Mouse (Mus musculus) cerebellum, postnatal 4 days (tissue): ENCODE data around the gene Mvb12a.

ENCODE experiments used
- DNase-seq, 2 experiments: peaks; one replicate each; pipeline ENCODE4 v3.0.0; 2022; ENCODE audit warnings: low spot score in 2 of 2, mixed read lengths in 1 of 2

The Mvb12a gene

DNA sequence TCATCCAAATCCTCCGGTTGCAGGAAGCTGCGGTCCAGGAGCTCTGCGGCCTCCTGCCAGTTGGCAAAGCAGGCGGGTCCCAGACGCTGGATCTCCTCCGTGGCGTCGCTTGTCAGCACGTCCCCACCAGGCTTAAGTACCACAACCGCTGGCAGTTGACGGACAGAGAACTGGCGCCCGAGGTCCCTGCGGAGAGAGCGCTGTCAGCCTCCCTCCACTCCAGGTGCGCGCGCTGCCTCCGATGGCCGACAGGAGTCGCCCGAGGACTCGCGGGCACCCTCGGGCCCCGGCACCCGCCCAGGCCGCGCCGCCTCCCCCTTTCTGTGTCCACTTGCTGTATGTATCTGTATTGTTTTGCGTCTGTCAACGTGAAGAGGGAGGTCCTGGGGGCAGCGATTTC, 20.0 kb downstream of the Mvb12a start:
- peak; percentile 60 to 82 for DNase-seq

DNA sequence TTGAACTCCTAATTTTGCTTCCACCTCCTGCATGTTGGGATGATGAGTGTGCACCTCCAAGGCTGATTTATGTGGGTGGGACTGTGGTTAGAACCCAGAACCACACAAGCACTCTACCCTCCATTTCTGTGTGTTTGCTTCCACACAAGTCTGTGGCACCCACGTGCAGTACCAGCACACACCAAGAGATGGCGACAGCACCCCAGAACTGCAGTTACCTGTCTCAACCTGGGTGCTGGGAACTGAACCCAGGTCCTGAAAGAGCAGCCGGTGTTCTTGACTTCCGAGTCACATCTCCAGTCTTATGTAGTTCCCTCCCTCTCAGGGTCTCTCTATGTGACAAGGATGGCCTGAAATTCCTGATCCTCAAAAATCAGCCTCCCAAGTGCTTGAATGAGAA, 21.3 kb downstream of the Mvb12a start:
- no peak for DNase-seq

DNA sequence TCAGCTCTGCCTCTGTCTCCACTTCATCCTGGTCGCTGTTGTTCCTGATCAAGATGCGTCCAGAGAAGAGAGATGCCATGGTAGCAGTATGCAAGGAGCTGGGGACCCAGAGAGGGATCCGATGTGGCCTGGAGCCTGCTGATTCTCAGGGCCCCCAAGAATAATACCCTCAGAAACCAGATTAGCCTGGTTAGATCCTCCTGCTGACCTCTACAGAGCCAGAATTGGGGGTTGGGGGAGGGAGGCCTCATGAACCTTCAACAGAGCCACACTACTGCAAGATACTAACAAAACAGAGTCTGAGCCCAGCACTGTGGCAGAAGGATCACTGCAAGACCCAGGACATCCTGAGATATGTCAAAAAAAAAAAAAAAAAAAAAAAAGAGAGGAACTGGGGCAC, 23.8 kb downstream of the Mvb12a start, which contains the start of gene Nxnl1:
Gene Nxnl1, minus strand, starts transcription at position 101 of the 400 bp plus-strand sequence.
- no peak for DNase-seq

DNA sequence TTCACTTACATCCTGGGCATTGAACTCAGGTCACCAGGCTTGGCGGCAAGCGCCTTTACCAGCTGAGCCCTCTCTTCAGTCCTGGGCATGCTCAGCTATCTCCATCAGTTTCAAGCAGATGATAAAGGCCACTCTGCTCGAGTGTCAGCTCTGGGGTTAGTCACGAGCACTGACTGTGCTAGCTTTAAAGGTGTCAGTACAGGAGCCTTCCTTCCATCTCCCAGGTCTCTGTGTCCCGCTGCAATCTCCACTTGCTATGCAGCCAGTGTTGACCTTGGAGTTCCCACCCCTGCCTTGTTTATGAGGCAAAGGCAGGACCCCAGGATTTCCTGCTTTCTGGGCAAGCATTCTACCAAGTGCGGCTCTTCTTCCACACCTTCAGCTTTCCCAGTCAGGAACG, 24.9 kb downstream of the Mvb12a start:
- DNase-seq = no peak

DNA sequence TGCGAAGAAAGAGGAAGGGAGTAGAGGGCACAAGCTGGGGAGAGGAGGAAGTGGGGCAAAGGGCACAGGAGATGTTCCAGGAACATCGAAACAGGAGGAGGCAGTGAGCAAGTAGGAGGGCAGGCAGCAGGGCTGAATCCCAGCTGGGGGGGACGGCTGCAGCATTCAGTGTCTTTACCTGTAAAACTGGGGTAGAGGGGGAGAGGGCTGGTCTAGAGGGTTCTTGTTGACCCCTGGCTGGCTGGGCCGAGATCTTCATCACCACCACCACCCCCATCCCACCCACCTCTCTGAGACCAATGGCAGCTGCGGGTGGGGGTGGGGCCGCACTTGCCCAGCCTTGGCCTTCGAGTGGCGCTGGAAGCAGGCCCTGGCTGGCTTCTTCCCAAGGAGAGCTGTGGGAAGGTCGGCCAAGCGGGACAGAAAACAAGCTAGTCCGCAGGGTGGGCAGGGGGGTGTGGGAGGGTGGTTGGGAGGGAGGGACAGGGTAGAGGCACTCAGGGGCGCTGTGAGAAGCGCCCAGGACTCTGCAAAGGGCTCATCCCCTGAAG, 25.7 kb downstream of the Mvb12a start, which contains the start of gene Slc27a1:
Gene Slc27a1, plus strand, starts transcription at position 496 of the 551 bp plus-strand sequence.
- peak; percentile 54 to 90 for DNase-seq

DNA sequence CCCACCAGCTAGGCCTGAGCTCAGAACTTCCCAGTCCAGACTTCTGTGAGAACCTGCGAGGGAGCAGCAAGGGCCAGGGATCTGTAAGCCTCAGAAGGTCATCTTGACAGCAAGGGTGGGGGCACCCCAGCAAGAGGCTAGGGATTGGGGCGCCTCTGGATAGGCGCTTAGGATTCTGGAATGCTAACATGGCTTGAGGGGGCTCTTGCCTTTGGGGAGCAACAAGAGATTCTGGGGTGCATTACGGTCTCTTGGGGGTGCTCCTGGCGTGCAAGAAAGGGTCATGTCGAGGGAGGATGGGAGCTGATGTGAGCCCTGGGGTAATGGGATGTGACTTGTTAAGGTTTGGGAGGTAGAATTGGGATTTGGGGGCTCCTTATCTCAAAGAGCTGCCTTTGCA, 26.2 kb downstream of the Mvb12a start:
- DNase-seq = no peak

DNA sequence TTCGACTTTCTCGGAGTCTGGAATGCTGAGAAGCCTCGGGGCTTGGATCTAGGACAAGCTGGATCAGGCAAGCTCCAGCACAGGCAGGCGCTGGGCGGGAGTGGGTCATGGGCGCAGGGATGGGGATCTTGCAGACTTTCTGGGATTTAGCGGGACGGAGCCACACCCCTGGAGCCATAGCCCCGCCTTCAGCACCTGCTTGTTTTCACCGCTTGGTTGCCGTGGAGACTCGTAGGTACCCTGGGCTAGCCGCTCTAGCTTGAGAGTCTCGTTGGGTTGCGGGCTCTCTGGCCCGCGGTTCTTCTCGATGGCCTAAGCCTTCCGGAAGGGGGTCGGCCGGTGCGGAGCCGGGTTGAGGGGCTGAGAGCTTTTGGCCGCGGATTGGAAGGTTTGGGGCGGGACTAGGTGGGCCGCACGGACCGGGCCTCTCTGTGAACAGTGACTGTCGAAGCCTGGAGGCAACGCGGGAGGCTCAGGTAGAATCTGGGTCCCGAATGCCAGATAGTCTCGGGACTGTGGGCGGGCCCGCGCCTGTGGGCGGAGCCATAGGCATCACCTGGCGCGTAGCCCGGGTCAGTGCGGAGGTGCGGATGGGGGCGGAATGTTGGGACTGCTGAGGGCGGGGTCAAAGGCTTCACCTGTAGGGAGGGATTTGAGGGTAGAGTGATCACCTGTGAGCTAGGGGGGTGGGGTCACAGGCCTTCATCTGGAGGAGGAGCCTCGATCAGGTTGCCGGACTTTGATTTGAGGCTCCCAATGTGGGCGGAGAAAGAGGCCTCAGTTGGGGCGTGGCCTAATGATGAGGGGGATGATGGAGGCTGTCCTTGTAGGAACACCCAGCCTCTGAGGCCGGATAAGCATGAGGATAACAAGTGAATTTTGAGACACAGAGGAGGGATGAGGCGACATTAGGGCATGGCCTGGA, 26.9 kb downstream of the Mvb12a start:
- peak; percentile 63 to 86 for DNase-seq

DNA sequence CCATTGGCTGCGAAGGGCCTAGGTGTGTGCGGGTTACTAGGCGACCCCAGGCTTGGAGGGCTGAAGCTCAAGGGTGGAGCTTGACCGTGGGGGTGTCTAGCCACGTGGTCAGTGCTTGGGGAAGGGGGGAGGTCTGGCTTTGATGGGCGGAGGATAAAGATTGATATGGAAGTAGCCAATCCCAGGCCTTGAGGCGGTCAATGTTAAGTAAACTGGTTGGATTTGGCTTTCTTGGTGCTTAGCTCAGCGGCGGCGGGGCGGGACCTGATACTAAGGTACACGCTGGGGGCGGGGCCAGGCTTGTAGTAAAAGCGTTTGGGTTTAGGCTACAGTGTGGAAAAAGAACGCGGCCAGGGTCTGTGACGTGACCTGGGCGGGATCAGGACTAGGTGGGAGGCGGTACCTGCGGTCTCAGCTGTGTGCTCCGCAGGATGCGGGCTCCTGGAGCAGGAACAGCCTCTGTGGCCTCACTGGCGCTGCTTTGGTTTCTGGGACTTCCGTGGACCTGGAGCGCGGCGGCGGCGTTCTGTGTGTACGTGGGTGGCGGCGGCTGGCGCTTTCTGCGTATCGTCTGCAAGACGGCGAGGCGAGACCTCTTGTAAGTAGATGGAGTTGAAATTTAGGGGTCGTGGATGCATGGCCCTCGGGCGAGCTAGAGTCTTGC, 27.7 kb downstream of the Mvb12a start:
- peak in 1 of 2 experiments; percentile 81 for DNase-seq

DNA sequence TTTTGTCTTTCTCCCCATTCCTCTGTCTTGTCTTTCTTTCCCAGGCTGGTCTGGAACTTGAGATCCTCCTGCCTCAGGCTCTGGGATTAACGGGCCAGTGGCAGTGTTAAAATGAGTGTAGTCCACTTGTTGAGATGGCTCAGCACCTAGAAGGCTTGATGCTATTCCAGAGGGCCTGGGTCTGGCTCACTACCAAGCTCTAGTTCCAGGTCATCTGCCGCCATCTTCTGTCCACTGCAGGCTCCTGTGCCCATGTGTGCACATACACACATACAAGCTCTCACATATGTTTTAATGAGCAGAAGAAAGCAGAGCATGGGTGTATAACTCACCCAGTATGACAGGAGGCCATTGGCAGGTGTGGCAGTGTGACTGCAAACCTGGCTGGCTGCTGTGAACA, 29.4 kb downstream of the Mvb12a start:
- no peak for DNase-seq

DNA sequence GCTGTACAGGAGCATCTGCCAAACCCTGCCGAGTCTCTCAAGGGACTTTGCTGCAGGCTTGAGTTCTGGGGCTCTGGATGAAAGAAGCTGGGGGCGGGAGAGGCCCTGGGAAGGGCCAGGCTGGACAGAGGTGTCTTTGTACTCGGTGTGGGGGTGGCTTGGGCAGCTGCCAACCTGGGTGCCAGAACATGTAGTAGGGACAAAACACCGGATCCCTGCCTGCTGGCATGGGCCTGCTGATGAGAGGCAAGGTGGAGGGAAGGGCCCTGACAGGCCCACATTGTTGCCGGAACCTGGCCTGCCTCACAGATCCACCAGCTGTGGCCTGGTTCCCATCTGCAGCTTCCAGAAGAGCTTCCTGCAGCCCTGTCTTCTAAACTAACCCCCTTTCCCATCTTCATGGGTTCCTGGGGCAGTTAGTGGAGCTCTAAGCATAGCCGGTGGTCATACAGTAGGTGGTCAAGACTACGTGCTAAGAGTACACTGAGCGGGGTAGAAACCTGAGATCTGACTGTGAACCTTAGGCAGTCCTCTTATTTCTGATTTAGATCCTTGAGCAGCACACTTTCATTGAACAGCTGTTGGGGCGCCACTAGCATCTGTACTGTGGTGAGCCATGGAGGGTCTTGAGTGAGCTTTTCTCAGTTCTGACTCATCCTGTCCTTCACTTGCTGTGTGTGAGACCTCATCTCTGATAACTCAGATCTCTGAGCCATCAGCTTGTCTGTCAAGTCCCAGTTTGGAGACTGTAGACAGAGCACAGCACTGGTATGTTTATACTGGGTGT, 30.3 kb downstream of the Mvb12a start:
- DNase-seq = peak; percentile 68 to 76

DNA sequence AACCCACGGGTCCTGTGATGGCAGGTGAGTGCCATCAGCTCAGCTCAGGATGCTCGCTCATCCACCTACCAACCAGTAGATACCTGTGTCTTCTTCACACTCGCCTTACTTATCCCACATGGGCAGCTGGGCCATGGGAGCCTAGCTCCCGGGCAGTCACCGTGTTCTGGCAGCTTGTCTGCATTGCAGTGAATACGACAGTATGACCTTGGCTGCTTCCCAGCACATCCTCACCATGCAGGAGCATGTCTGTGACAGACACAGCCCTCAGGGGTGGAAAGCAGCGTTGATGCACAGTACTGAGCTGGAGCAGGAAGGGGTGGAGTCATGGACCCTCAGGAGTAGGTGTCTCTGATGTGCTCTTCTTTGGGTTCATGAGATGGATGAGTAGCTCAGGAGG, 31.7 kb downstream of the Mvb12a start:
- DNase-seq = no peak

DNA sequence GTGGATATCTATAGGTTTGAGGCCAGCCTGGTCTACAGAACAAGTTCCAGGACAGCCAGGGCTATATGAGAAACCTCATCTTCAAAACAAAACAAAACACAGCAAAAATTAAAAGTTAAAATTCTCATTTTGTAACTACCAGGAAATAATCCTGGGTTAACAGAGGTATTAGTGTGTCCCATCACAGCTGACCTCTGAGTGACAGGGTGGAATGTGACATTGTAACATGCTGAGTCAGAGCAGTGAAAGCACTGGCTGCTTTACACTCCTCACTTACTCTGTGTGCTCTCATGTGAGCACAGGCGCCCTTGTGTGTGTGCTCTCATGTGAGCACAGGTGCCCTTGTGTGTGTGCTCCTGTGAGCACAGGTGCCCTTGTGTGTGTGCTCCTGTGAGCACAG, 32.3 kb downstream of the Mvb12a start:
- DNase-seq = no peak

DNA sequence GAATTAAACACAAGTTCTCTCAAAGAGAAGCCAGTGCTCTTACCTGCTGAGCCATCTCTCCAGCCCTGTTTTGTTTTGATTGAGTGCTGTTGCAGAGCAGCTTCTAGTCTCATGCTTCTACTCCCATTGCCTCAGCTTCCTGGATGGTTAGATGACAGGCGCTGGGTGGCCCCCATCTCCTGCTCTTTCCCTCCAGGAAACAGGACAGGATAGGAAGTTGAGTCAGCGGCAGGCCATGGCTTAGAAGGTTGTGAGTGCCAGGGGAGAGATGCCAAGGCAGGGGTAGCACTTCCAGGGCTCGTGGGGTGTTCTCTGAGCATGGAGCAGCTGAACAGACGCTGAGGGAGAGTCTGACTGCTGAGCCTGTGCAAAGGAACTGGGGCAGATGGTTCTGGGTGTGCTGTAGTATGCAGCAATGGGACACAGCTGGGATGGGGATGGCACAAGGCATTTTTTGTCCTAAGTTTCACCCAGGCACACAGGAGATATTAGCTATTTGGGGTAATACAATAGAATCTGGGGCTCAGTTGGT, 35.2 kb downstream of the Mvb12a start:
- no peak for DNase-seq

DNA sequence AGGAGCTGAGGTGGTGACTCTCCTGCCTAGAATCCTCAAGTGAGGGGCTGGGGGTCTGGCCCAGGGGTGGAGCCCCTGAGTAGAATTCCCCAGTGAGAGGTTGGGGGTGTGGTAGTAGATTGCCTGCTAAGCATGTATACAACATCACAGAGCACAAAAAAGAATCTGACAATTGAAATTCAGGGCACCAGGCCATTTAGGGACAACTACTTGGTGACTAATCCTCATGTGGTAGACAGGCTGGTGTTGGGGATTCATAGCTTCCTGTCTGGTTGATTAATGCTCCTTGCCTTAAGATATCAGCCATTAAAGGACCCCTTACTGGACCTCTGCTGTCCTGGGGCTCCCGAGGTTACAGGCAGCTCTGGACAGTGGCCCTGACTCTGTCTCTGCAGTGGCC, 36.3 kb downstream of the Mvb12a start:
- no peak for DNase-seq

DNA sequence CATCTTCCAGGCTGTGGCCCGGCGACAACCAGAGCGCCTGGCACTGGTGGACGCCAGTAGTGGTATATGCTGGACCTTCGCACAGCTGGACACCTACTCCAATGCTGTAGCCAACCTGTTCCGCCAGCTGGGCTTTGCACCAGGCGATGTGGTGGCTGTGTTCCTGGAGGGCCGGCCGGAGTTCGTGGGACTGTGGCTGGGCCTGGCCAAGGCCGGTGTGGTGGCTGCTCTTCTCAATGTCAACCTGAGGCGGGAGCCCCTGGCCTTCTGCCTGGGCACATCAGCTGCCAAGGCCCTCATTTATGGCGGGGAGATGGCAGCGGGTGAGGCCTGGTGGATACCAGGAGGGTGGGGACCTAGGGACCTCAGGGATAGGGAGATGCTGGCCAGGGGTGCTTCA, 36.8 kb downstream of the Mvb12a start:
- no peak for DNase-seq

DNA sequence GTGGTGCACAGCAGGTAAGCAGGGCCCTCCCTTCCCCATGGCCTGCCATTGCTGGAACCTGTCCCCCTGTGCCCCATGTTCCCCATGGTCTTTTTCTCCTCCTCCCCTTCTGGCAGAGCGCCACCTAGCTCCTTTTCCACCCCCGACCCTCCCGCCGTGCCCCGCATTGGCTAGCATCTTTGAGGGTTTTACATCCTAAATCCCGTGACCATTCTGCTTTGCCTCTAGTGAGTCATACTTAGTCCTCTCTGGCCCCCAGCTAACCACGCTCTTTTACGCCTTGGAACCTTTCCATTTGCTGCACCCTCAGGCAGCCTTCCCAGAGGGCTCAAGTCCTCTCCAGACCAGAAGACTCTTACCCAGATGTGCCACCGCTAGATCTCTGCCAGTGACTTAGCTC, 37.5 kb downstream of the Mvb12a start:
- DNase-seq = no peak

DNA sequence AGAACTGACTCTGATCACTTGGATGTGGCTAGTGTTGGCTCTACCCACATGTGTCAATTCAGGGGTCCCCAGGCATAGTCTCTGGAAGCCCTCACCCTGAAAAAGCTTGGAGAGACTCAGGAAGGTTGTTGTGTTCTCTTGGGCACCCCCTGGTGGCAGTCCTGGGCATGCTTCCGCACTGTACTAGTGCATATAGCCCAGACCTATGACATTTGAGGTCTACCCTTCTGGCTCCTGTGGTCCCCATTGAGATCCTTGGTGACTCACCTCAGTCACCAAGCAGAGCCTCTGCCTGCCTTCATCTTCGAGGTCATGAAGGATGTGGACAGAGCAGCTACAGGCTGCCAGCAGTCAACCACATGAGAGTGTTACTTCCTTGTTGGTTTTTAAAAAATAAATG, 44.2 kb downstream of the Mvb12a start:
- peak in 1 of 2 experiments; percentile 59 for DNase-seq

DNA sequence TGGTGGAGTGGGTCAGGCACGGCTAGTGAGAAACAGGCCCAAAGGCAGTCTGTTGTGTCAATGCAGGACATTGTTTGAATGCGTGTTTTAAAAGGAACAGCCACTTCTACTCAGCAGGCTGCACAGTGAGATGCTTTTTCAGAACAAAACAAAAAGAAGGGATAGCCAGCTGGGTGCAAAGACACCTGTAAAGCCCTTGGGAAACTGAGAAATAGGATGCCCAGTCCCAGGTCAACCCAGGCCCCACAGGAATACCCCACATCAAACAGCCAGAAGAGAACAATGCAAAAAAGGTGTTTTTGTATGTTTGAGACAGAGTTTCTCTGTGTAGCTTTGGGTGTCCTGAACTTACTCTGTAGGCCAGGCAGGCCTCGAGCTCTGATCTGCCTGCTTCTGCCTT, 46.0 kb downstream of the Mvb12a start:
- DNase-seq = no peak

DNA sequence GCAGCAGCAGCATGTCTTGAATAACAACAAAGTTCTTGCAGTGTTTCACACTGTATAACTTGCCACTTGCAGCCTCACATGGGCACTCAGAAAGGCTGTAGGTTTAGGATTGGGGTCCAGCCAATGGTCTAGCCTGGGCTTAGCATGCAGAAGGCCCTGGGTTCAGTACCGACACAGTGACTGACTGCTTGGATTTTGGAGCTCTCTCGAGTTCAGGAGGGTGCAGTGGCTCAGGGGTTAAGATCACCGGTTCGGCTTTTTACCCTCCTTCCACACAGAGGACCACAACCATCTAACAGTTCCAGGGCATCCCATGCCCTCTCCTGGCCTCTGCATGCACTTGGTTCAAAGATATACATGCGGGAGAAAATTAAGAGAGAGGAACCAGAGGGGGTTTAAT, 48.3 kb downstream of the Mvb12a start:
- DNase-seq = no peak

DNA sequence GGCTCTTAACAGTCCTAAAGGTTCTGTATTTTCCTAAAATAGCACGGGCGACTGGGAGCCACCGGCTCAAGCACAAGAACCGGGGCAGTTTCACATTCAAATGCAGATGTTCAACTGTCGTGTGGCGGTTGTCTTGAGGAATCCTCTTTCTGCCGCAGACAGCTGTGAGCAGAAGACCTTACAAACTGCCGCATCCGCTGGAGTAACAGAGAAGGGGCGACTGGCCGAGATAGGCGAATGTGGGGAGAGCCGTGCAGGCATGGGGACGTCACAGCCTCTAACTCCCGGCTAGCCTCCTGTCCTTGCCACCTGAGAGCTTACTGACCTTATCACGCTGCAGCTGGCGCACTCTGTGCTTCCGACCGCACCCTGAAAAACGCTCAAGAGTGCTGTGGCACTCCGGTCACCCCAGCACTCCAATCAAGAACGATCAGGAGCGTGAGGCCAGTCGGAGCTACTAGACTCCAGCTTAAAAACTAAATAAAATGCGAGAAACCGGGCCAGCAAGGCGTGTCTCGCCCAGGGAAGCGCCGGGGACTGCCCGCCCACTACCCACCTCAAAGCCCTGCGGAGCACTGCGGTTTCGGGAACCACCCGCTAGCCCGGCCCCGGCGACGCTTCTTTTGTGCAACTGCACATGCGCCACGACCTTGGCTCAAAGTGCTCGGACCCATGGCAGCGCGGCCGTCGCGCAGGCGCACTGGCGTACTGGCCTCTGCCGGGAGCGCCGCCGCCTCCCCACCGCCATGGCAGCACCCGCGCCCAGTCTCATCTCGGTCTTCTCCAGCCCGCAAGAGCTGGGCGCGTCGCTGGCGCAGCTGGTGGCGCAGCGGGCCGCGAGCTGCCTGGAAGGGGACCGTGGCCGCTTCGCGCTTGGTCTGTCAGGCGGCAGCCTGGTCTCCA, 49.0 kb downstream of the Mvb12a start, which contains the start of gene Pgls:
Gene Pgls, plus strand, starts transcription at position 706 of the 903 bp plus-strand sequence.
- DNase-seq = peak; percentile 92 to 95
